Mouse (Mus musculus): ENCODE measurements at regions not wholly inside any gene's neighbourhood (a gene's known extent, or its start where the extent isn't known, plus 50 kb on each side); places are given as distances from the start of the nearest gene placed in this dataset.

- ATAC-seq (ENCODE audit: low TSS enrichment) = no peak
Observed at GRCm38 (mm10) chr6:105549366-105549765, 128.1 kb upstream of the Cntn4 start.

- no peak for ATAC-seq (ENCODE audit: low TSS enrichment)
Observed at GRCm38 (mm10) chr6:105568301-105568700, 109.2 kb upstream of the Cntn4 start.

GRCm38 (mm10) chr6:105569103-105569502, 108.4 kb upstream of the Cntn4 start:
- ATAC-seq (ENCODE audit: low TSS enrichment) = peak; percentile 99

GRCm38 (mm10) chr6:105604234-105604633, 73.2 kb upstream of the Cntn4 start:
- ATAC-seq (ENCODE audit: low TSS enrichment) = peak; percentile 34; the same call in 1 of the 2 replicates
